10 mouse cellular contexts compared by ENCODE assay signal in the genomic region with DNA sequence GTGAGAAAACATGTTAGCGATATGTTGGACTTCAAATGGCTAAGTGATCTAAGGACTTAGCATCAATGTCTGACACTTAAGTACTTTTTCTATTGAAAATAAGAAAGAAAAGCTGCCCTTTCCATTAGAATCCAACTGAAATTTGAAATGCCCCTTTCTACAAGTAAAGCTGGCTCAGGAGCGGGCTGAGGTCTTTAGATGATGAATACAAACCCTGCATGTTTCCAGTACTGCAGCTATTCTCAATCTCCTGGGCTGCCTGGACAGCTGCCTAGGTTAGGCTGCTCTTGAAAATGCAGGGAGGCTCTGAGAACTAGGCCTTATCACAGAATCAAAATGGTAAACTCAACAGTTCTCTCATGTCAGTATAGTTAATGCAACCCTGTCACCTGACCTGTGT. TPM values are rescaled to one million over a fixed set of nuclear protein-coding genes. Genes with fewer than 3 reads are reported as not detected.
A peak's percentile ranks its signal among the peaks of the same experiment; 100 is the strongest.
DNase-seq lines count a peak whose midpoint lies in the region; ATAC-seq lines count a peak whose summit lies in the region.
"Had no signal": no experiment of that assay in that cellular context is flagged by ENCODE, and none has a peak within 500 bp of the region (broad histone marks: within the 10 kb centered on the region; RNA-seq: fewer than 3 reads in every experiment).

No protein-coding gene starts in this region.

- DNase-seq in kidney, adult 18-20 months: no peak
- no peak for DNase-seq in midbrain, embryonic 14.5 days
- no peak for DNase-seq in spleen, adult 18-20 months
- no peak for DNase-seq in adrenal gland, postnatal 25 days
- no peak for DNase-seq in urinary bladder, postnatal 25 days (ENCODE audit: low spot score)
- DNase-seq: kidney, postnatal 14 days had no signal

- H3K4me3 ChIP-seq in kidney, embryonic 14.5 days (ENCODE audit: low read length): no peak overlapping the region; the same call in 1 of the 2 replicates
- H3K4me3 ChIP-seq in embryonic facial prominence, embryonic 12.5 days: peak overlapping the region; percentile 66
- peak overlapping the region; percentile 57; the same call in 1 of the 2 replicates for H3K4me3 ChIP-seq in hindbrain, embryonic 15.5 days
- no peak overlapping the region for H3K4me3 ChIP-seq in midbrain, embryonic 14.5 days (replicated peaks; ENCODE audit: low read depth, low read length)

- no peak for ATAC-seq in kidney, embryonic 14.5 days (ENCODE audit: low FRiP score, low TSS enrichment)
- no peak for ATAC-seq in embryonic facial prominence, embryonic 12.5 days (ENCODE audit: insufficient number of reproducible peaks, insufficient read depth, low FRiP score, low TSS enrichment)
- no peak for ATAC-seq in hindbrain, embryonic 15.5 days (ENCODE audit: low FRiP score, low read depth)
- no peak for ATAC-seq in midbrain, embryonic 14.5 days (ENCODE audit: low FRiP score, low TSS enrichment)
- ATAC-seq: Patski had no signal

- peak overlapping the region; percentile 82; the same call in 1 of the 2 replicates for H3K4me2 ChIP-seq in kidney, embryonic 14.5 days (replicated peaks; ENCODE audit: low read depth, low read length)
- H3K4me2 ChIP-seq in embryonic facial prominence, embryonic 12.5 days (replicated peaks): peak overlapping the region; percentile 91
- peak overlapping the region; percentile 73 for H3K4me2 ChIP-seq in hindbrain, embryonic 15.5 days
- H3K4me2 ChIP-seq in midbrain, embryonic 14.5 days (ENCODE audit: low read length): peak overlapping the region; percentile 82

- H3K9me3 ChIP-seq in kidney, embryonic 14.5 days (ENCODE audit: control insufficient read depth, low read length): no peaks in the 10 kb centered on the region
- H3K9me3 ChIP-seq in embryonic facial prominence, embryonic 12.5 days: no peaks in the 10 kb centered on the region
- no peaks in the 10 kb centered on the region for H3K9me3 ChIP-seq in hindbrain, embryonic 15.5 days
- H3K9me3 ChIP-seq in midbrain, embryonic 14.5 days (ENCODE audit: control insufficient read depth, low read length): no peaks in the 10 kb centered on the region

- 91% methylated on average over 2 of the region's 2 CpGs for WGBS in kidney, embryonic 14.5 days
- WGBS in embryonic facial prominence, embryonic 12.5 days: 86% methylated on average over 2 of the region's 2 CpGs
- WGBS in hindbrain, embryonic 15.5 days: 80% methylated on average over 2 of the region's 2 CpGs
- 85% methylated on average over 2 of the region's 2 CpGs for WGBS in midbrain, embryonic 14.5 days

- no peaks in the 10 kb centered on the region for H3K36me3 ChIP-seq in kidney, embryonic 14.5 days (ENCODE audit: control insufficient read depth, insufficient read depth, low read length)
- no peaks in the 10 kb centered on the region for H3K36me3 ChIP-seq in embryonic facial prominence, embryonic 12.5 days
- H3K36me3 ChIP-seq in hindbrain, embryonic 15.5 days: no peaks in the 10 kb centered on the region
- H3K36me3 ChIP-seq in midbrain, embryonic 14.5 days (ENCODE audit: control insufficient read depth, insufficient read depth, low read length): no peaks in the 10 kb centered on the region

- no peak overlapping the region for H3K27ac ChIP-seq in kidney, embryonic 14.5 days (ENCODE audit: low read depth, low read length)
- H3K27ac ChIP-seq in embryonic facial prominence, embryonic 12.5 days: no peak overlapping the region
- H3K27ac ChIP-seq in hindbrain, embryonic 15.5 days (replicated peaks): no peak overlapping the region
- H3K27ac ChIP-seq in midbrain, embryonic 14.5 days (replicated peaks; ENCODE audit: low read depth, low read length): no peak overlapping the region

- peaks cover 10% of the 10 kb centered on the region for H3K4me1 ChIP-seq in kidney, embryonic 14.5 days (ENCODE audit: control insufficient read depth, insufficient read depth, low read length)
- peaks cover 13% of the 10 kb centered on the region for H3K4me1 ChIP-seq in embryonic facial prominence, embryonic 12.5 days
- H3K4me1 ChIP-seq in hindbrain, embryonic 15.5 days (replicated peaks): peaks cover 31% of the 10 kb centered on the region
- peaks cover 25% of the 10 kb centered on the region for H3K4me1 ChIP-seq in midbrain, embryonic 14.5 days (ENCODE audit: control insufficient read depth, insufficient read depth, low read length)

- no peaks in the 10 kb centered on the region for H3K27me3 ChIP-seq in kidney, embryonic 14.5 days (ENCODE audit: control insufficient read depth, insufficient read depth, low read length)
- H3K27me3 ChIP-seq in embryonic facial prominence, embryonic 12.5 days: no peaks in the 10 kb centered on the region
- H3K27me3 ChIP-seq in hindbrain, embryonic 15.5 days: peaks cover 1% of the 10 kb centered on the region; the same call in 1 of the 2 replicates
- 0 out of 2 replicates have a peak, but pooled peaks cover under 1% of the 10 kb centered on the region for H3K27me3 ChIP-seq in midbrain, embryonic 14.5 days (ENCODE audit: control insufficient read depth, insufficient read depth, low read length)
- H3K27me3 ChIP-seq: Patski had no signal

- H3K9ac ChIP-seq in kidney, embryonic 14.5 days (ENCODE audit: low read depth, low read length): no peak overlapping the region
- no peak overlapping the region for H3K9ac ChIP-seq in embryonic facial prominence, embryonic 12.5 days
- no peak overlapping the region for H3K9ac ChIP-seq in hindbrain, embryonic 15.5 days
- no peak overlapping the region for H3K9ac ChIP-seq in midbrain, embryonic 14.5 days (replicated peaks; ENCODE audit: low read length)

RNA-seq across cellular contexts. Expression of gene Hexim1, which starts 2.8 kb away (rescaled TPM):
- 7.1 and 8.9 TPM in 2 replicates for polyA plus RNA-seq in kidney, embryonic 14.5 days (2014; fragmentation: Nextera tagmentation; extraction: Ambion mirVana)
- 4.0 and 4.2 TPM in 2 replicates for polyA plus RNA-seq in embryonic facial prominence, embryonic 12.5 days (2016; fragmentation: Nextera tagmentation; extraction: Ambion mirVana)
- polyA plus RNA-seq in hindbrain, embryonic 15.5 days (2015; fragmentation: Nextera tagmentation; extraction: Ambion mirVana): 3.7 and 3.9 TPM in 2 replicates
- polyA plus RNA-seq in midbrain, embryonic 14.5 days (2014; fragmentation: Nextera tagmentation; extraction: Ambion mirVana): 3.9 and 5.9 TPM in 2 replicates
- total RNA-seq in adrenal gland, postnatal 25 days (2021): 72.0 and 75.6 TPM in 2 replicates

RNA-seq across cellular contexts. Expression of gene Hexim2, which starts 13.4 kb away (rescaled TPM):
- polyA plus RNA-seq in kidney, embryonic 14.5 days (2014; fragmentation: Nextera tagmentation; extraction: Ambion mirVana): 8.3 and 10.3 TPM in 2 replicates
- 13.5 and 13.8 TPM in 2 replicates for polyA plus RNA-seq in embryonic facial prominence, embryonic 12.5 days (2016; fragmentation: Nextera tagmentation; extraction: Ambion mirVana)
- 23.5 and 28.4 TPM in 2 replicates for polyA plus RNA-seq in hindbrain, embryonic 15.5 days (2015; fragmentation: Nextera tagmentation; extraction: Ambion mirVana)
- 22.9 and 24.7 TPM in 2 replicates for polyA plus RNA-seq in midbrain, embryonic 14.5 days (2014; fragmentation: Nextera tagmentation; extraction: Ambion mirVana)
- 3.9 and 6.2 TPM in 2 replicates for total RNA-seq in adrenal gland, postnatal 25 days (2021)

RNA-seq across cellular contexts. Expression of gene Acbd4, which starts 17.4 kb away (rescaled TPM):
- polyA plus RNA-seq in kidney, embryonic 14.5 days (2014; fragmentation: Nextera tagmentation; extraction: Ambion mirVana): 15.8 and 16.9 TPM in 2 replicates
- polyA plus RNA-seq in embryonic facial prominence, embryonic 12.5 days (2016; fragmentation: Nextera tagmentation; extraction: Ambion mirVana): 9.7 and 11.2 TPM in 2 replicates
- 11.1 and 13.3 TPM in 2 replicates for polyA plus RNA-seq in hindbrain, embryonic 15.5 days (2015; fragmentation: Nextera tagmentation; extraction: Ambion mirVana)
- polyA plus RNA-seq in midbrain, embryonic 14.5 days (2014; fragmentation: Nextera tagmentation; extraction: Ambion mirVana): 8.0 and 8.4 TPM in 2 replicates
- 92.1 and 129 TPM in 2 replicates for total RNA-seq in adrenal gland, postnatal 25 days (2021)

RNA-seq across cellular contexts. Expression of gene Plcd3, which starts 17.4 kb away (rescaled TPM):
- 3.2 and 4.4 TPM in 2 replicates for polyA plus RNA-seq in kidney, embryonic 14.5 days (2014; fragmentation: Nextera tagmentation; extraction: Ambion mirVana)
- polyA plus RNA-seq in embryonic facial prominence, embryonic 12.5 days (2016; fragmentation: Nextera tagmentation; extraction: Ambion mirVana): 3.9 and 4.2 TPM in 2 replicates
- 3.7 and 4.4 TPM in 2 replicates for polyA plus RNA-seq in hindbrain, embryonic 15.5 days (2015; fragmentation: Nextera tagmentation; extraction: Ambion mirVana)
- polyA plus RNA-seq in midbrain, embryonic 14.5 days (2014; fragmentation: Nextera tagmentation; extraction: Ambion mirVana): 0.92 and 1.8 TPM in 2 replicates
- total RNA-seq in adrenal gland, postnatal 25 days (2021): 9.1 and 13.7 TPM in 2 replicates

RNA-seq across cellular contexts. Expression of gene Fmnl1, which starts 52.0 kb away (rescaled TPM):
- 1.1 and 4.0 TPM in 2 replicates for polyA plus RNA-seq in kidney, embryonic 14.5 days (2014; fragmentation: Nextera tagmentation; extraction: Ambion mirVana)
- 0.97 and 1.8 TPM in 2 replicates for polyA plus RNA-seq in embryonic facial prominence, embryonic 12.5 days (2016; fragmentation: Nextera tagmentation; extraction: Ambion mirVana)
- polyA plus RNA-seq in hindbrain, embryonic 15.5 days (2015; fragmentation: Nextera tagmentation; extraction: Ambion mirVana): 7.0 and 7.8 TPM in 2 replicates
- polyA plus RNA-seq in midbrain, embryonic 14.5 days (2014; fragmentation: Nextera tagmentation; extraction: Ambion mirVana): 4.3 and 5.2 TPM in 2 replicates
- 15.6 and 19.9 TPM in 2 replicates for total RNA-seq in adrenal gland, postnatal 25 days (2021)

Comparison
In these comparisons a context has a peak if more than half of its experiments do, and no peak if none do; other contexts are left out.
1. H3K4me3 ChIP-seq: peak in embryonic facial prominence, embryonic 12.5 days (single experiment) and hindbrain, embryonic 15.5 days (single experiment); none in kidney, embryonic 14.5 days (single experiment) and midbrain, embryonic 14.5 days (single experiment).
2. Peak in every context shown above with its lines, with median percentiles within 50 percentile points of each other: H3K4me2 ChIP-seq.